Mouse (Mus musculus) thymus, adult 2 months (tissue): ENCODE measurements around the gene Sh3bgrl3.

ENCODE experiments used
- CTCF ChIP-seq: fragments of 200-500 bp; IDR thresholded peaks from 2 replicates; pipeline ENCODE4 v1.5.1; 2012; ENCODE audit warnings: mild to moderate bottlenecking, control low read depth, low read length, moderate library complexity, borderline replicate concordance; ENCODE audit not compliant: control insufficient read depth, poor library complexity, insufficient read depth; ENCODE audit errors: extremely low read depth
- POLR2A ChIP-seq: fragments of 200-500 bp; IDR thresholded peaks from 2 replicates; pipeline ENCODE4 v1.6.1; 2012; ENCODE audit warnings: mild to moderate bottlenecking, low read length, control low read depth, moderate library complexity; ENCODE audit not compliant: control insufficient read depth, poor library complexity, insufficient read depth; ENCODE audit errors: extremely low read depth

GRCm38 (mm10) chr4:134149389-134149788 lies 20.8 kb upstream of the Sh3bgrl3 start:
- TF ChIP-seq CTCF, result no peak
- no peak for TF ChIP-seq POLR2A
